Mouse (Mus musculus): ENCODE measurements around the gene Ptafr. TPM values are rescaled to one million over a fixed set of nuclear protein-coding genes. Genes with fewer than 3 reads are reported as not detected.
A peak's percentile ranks its signal among the peaks of the same experiment; 100 is the strongest.
"Not testable (repeated sequence)": the region's sequence is repeated elsewhere in the genome, so short reads cannot be mapped to it uniquely, and the experiment has no call there.

The Ptafr gene
- total and polyA plus RNA-seq, 2 experiments from 2014 or later, result 0.61 to 0.63 TPM

DNA sequence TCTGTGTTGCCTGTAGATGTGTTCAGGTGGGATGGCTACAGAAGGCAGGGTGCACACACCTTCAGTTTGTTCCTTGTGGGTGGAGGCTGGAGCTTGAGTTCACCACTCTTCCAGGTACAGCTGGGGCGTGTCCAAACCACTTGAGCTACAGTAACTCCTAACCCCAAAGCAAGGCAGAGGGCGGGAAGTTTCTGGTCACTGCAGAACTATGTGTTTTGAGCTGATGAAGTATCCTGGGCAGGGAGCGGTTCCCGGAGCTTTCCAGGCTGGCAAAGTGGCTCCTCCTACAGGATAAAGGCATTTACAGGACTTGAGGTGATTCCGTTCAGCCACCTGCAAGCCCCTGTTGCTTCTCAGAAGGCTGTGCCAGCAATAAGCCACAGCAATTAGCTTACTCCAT lies 9.6 kb upstream of the Ptafr start:
- H3K27me3 ChIP-seq (ENCODE audit: insufficient read depth, low read length), result no peaks in the 10 kb centered on the region
- H3K4me1 ChIP-seq (ENCODE audit: insufficient read depth, low read length), result no peaks in the 10 kb centered on the region
- H3K4me2 ChIP-seq (ENCODE audit: low read depth, low read length), result no peak overlapping the region
- no peak for DNase-seq (ENCODE audit: low spot score)
- no peak for ATAC-seq
- H3K36me3 ChIP-seq (ENCODE audit: insufficient read depth, low read length), result peaks cover 39% of the 10 kb centered on the region
- H3K9me3 ChIP-seq (ENCODE audit: low read length), result no peaks in the 10 kb centered on the region
- no peak overlapping the region for H3K4me3 ChIP-seq (ENCODE audit: low read length)
- H3K9ac ChIP-seq (replicated peaks; ENCODE audit: low read length), result no peak overlapping the region
- H3K27ac ChIP-seq, result no peak overlapping the region
- TF ChIP-seq CTCF (IDR thresholded peaks at IDR 0.05; ENCODE audit: low read depth), result peak; percentile 18
- 64% methylated on average over 5 of the region's 5 CpGs for WGBS

DNA sequence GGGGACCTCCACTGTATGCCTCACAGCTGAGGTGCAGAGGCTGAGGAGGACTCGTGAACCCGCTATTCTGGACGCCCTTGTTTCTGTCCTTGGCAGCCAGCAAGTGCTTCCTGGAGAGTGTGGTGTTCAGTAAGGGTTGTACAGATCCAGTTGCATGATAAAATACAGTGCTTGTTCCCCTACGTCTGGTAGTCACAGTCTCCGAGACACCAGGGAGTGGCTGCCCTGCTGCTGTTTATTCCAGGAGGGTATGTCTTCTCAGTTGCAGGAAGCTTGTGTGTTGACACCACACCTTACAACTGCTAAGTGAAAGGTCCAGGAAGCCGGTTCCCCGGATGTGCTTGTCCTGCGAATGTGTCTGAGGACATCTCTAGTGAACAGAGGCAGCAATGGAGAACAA lies 9.2 kb upstream of the Ptafr start:
- H3K27ac ChIP-seq, result no peak overlapping the region

DNA sequence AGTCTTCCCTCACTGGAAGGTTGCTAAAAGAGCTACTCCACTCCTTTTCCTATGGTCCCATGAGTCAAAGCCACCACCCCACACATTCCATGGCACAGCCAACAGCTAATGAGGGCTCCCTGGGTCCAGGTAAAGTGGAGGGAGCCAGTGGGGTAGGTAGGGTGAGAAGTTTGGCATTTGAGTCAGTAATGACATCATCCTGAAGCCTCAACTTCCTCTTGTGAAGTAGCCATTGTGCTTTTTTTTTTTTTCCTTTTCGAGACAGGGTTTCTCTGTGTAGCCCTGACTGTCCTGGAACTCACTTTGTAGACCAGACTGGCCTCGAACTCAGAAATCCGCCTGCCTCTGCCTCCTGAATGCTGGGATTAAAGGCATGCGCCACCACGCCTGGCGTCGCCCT lies 8.3 kb upstream of the Ptafr start:
- WGBS, result 96% methylated on average over 7 of the region's 7 CpGs
- H3K4me3 ChIP-seq (ENCODE audit: low read length); DNase-seq (ENCODE audit: low spot score); H3K27me3 ChIP-seq (ENCODE audit: insufficient read depth, low read length); H3K4me1 ChIP-seq (ENCODE audit: insufficient read depth, low read length); H3K27ac ChIP-seq; H3K9me3 ChIP-seq (ENCODE audit: low read length); ATAC-seq; H3K9ac ChIP-seq (replicated peaks; ENCODE audit: low read length); H3K4me2 ChIP-seq (ENCODE audit: low read depth, low read length): not testable (repeated sequence)
- peaks cover 30% of the 10 kb centered on the region for H3K36me3 ChIP-seq (ENCODE audit: insufficient read depth, low read length)

More for the DNA sequence above, 9.2 kb upstream of the Ptafr start:
- H3K4me3 ChIP-seq (ENCODE audit: low read length), result no peak overlapping the region
- no peak overlapping the region for H3K9ac ChIP-seq (replicated peaks; ENCODE audit: low read length)
- no peaks in the 10 kb centered on the region for H3K4me1 ChIP-seq (ENCODE audit: insufficient read depth, low read length)
- H3K4me2 ChIP-seq (ENCODE audit: low read depth, low read length), result no peak overlapping the region
- H3K27me3 ChIP-seq (ENCODE audit: insufficient read depth, low read length), result no peaks in the 10 kb centered on the region
- no peak for TF ChIP-seq CTCF (IDR thresholded peaks at IDR 0.05; ENCODE audit: low read depth)
- ATAC-seq, result no peak
- no peaks in the 10 kb centered on the region for H3K9me3 ChIP-seq (ENCODE audit: low read length)
- peaks cover 35% of the 10 kb centered on the region for H3K36me3 ChIP-seq (ENCODE audit: insufficient read depth, low read length)
- DNase-seq (ENCODE audit: low spot score), result no peak
- WGBS, result 81% methylated on average over 8 of the region's 8 CpGs

GRCm38 (mm10) chr4:132563261-132563660 lies 606 bp upstream of the Ptafr start:
- no peak for TF ChIP-seq CTCF (IDR thresholded peaks at IDR 0.05; ENCODE audit: low read depth)
- DNase-seq (ENCODE audit: low spot score) (no peak), ATAC-seq (no peak)
- 84% methylated on average over 3 of the region's 3 CpGs for WGBS
- Histone ChIP-seq H3K27ac (no peak overlapping the region), H3K4me1 (ENCODE audit: insufficient read depth, low read length) (no peaks in the 10 kb centered on the region), H3K9ac (replicated peaks; ENCODE audit: low read length) (no peak overlapping the region), H3K4me2 (ENCODE audit: low read depth, low read length) (no peak overlapping the region), H3K4me3 (ENCODE audit: low read length) (no peak overlapping the region), H3K36me3 (ENCODE audit: insufficient read depth, low read length) (no peaks in the 10 kb centered on the region), H3K9me3 (ENCODE audit: low read length) (no peaks in the 10 kb centered on the region), H3K27me3 (ENCODE audit: insufficient read depth, low read length) (no peaks in the 10 kb centered on the region)

DNA sequence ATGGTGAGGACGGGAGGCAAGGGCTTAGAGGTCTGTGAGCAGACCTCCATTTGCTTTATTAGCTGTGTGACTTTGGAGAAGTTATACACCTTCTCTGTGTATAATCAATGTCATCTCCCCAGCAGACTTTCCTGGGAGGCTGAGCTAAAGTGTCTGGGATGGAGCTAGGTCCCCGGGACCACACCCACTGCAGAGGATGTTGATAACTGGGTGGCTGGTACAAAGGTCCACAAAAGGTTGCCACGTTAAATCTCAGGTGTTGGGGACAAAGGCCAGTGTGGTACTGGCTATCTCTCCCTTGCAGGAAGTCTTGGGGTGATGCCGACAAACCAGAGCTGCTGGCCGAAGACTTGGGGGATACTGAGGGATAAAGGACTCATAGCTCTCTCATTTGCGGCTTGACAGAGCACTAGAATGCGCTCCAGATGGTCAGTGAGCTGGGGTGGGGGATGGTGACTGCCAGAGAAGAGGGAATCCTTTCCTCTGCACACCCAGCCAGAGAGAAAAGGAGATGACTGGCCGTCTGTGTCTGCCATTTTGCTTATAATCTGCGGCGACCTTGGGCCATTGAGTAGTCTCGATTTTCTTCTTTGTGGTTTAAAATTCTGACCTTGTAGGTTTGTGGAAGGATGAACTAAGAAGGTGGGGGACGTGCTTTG lies 1.4 kb downstream of the Ptafr start:
- no peak overlapping the region for H3K4me2 ChIP-seq (ENCODE audit: low read depth, low read length)
- no peaks in the 10 kb centered on the region for H3K27me3 ChIP-seq (ENCODE audit: insufficient read depth, low read length)
- no peak for ATAC-seq

GRCm38 (mm10) chr4:132567361-132567779 lies 3.5 kb downstream of the Ptafr start:
- no peaks in the 10 kb centered on the region for H3K4me1 ChIP-seq (ENCODE audit: insufficient read depth, low read length)

More for the DNA sequence above, 1.4 kb downstream of the Ptafr start:
- DNase-seq (ENCODE audit: low spot score), result no peak
- no peak overlapping the region for H3K4me3 ChIP-seq (ENCODE audit: low read length)
- H3K4me1 ChIP-seq (ENCODE audit: insufficient read depth, low read length), result no peaks in the 10 kb centered on the region
- H3K9ac ChIP-seq (replicated peaks; ENCODE audit: low read length), result no peak overlapping the region
- no peaks in the 10 kb centered on the region for H3K36me3 ChIP-seq (ENCODE audit: insufficient read depth, low read length)
- H3K9me3 ChIP-seq (ENCODE audit: low read length), result no peaks in the 10 kb centered on the region
- H3K27ac ChIP-seq, result no peak overlapping the region
- 74% methylated on average over 12 of the region's 12 CpGs for WGBS
- TF ChIP-seq CTCF (IDR thresholded peaks at IDR 0.05; ENCODE audit: low read depth), result no peak

DNA sequence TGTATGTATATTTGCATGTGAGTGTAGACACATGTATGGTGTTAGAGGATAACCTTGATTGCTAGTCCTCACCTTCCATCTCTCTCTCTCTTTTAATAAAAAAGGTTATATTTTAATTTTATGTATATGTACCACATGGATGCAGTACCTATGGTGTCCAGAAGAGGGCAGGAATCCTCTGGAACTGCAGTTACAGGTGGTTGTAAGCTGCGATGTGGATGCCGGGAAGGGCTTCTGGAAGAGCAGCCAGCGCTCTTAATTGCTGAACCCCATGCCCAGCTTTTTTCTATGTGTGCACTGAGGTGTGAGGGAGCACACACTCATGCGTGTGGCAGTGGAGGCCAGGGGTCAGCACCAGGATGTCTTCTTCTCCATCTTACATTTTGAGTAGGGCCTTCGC lies 5.2 kb downstream of the Ptafr start:
- DNase-seq (ENCODE audit: low spot score) (no peak), ATAC-seq (no peak)
- H3K4me3 ChIP-seq (ENCODE audit: low read length), result no peak overlapping the region
- H3K36me3 ChIP-seq (ENCODE audit: insufficient read depth, low read length), result no peaks in the 10 kb centered on the region
- 93% methylated on average over 5 of the region's 5 CpGs for WGBS
- no peak overlapping the region for H3K9ac ChIP-seq (replicated peaks; ENCODE audit: low read length)
- H3K4me2 ChIP-seq (ENCODE audit: low read depth, low read length), result no peak overlapping the region
- H3K27ac ChIP-seq, result no peak overlapping the region
- no peaks in the 10 kb centered on the region for H3K27me3 ChIP-seq (ENCODE audit: insufficient read depth, low read length)
- H3K9me3 ChIP-seq (ENCODE audit: low read length), result no peaks in the 10 kb centered on the region
- peak; percentile 52 for TF ChIP-seq CTCF (IDR thresholded peaks at IDR 0.05; ENCODE audit: low read depth)
- H3K4me1 ChIP-seq (ENCODE audit: insufficient read depth, low read length), result no peaks in the 10 kb centered on the region

More at GRCm38 (mm10) chr4:132567361-132567779, 3.5 kb downstream of the Ptafr start:
- no peak overlapping the region for H3K27ac ChIP-seq
- no peaks in the 10 kb centered on the region for H3K9me3 ChIP-seq (ENCODE audit: low read length)
- no peak overlapping the region for H3K9ac ChIP-seq (replicated peaks; ENCODE audit: low read length)
- H3K4me2 ChIP-seq (ENCODE audit: low read depth, low read length), result no peak overlapping the region
- no peaks in the 10 kb centered on the region for H3K36me3 ChIP-seq (ENCODE audit: insufficient read depth, low read length)
- H3K4me3 ChIP-seq (ENCODE audit: low read length), result no peak overlapping the region
- H3K27me3 ChIP-seq (ENCODE audit: insufficient read depth, low read length), result no peaks in the 10 kb centered on the region
- WGBS, result 67% methylated on average over 9 of the region's 9 CpGs
- TF ChIP-seq CTCF (IDR thresholded peaks at IDR 0.05; ENCODE audit: low read depth), result no peak
- ATAC-seq (no peak), DNase-seq (ENCODE audit: low spot score) (no peak)

All from hindbrain, postnatal 0 days (tissue).